Mouse (Mus musculus): ENCODE measurements around the gene Tcf21. TPM values are rescaled to one million over a fixed set of nuclear protein-coding genes. Genes with fewer than 3 reads are reported as not detected.

The Tcf21 gene
- polyA plus RNA-seq, 1 experiment from 2014 or later = 383 TPM

GRCm38 (mm10) chr10:22811921-22812320 is 8.1 kb downstream of the Tcf21 start:
- Histone ChIP-seq H3K4me2 (ENCODE audit: low read depth, low read length) (no peak overlapping the region), H3K4me3 (ENCODE audit: low read length) (no peak overlapping the region), H3K36me3 (ENCODE audit: control insufficient read depth, insufficient read depth, low read length) (no peaks in the 10 kb centered on the region), H3K27ac (ENCODE audit: low read length) (no peak overlapping the region), H3K9ac (ENCODE audit: low read length) (no peak overlapping the region), H3K9me3 (ENCODE audit: control insufficient read depth, low read length) (no peaks in the 10 kb centered on the region), H3K4me1 (replicated peaks; ENCODE audit: control insufficient read depth, insufficient read depth, low read length) (peaks cover 9% of the 10 kb centered on the region; the same call in 1 of the 2 replicates), H3K27me3 (ENCODE audit: control insufficient read depth, insufficient read depth, low read depth, low read length) (peaks cover 15% of the 10 kb centered on the region)
- no peak for ATAC-seq (ENCODE audit: low read depth)
- WGBS = 41% methylated on average over 12 of the region's 12 CpGs

GRCm38 (mm10) chr10:22782684-22783083 is 37.3 kb downstream of the Tcf21 start:
- H3K27ac ChIP-seq (ENCODE audit: low read length) = no peak overlapping the region

GRCm38 (mm10) chr10:22781466-22781865 is 38.5 kb downstream of the Tcf21 start:
- no peaks in the 10 kb centered on the region for H3K36me3 ChIP-seq (ENCODE audit: control insufficient read depth, insufficient read depth, low read length)
- 35% methylated on average over 4 of the region's 4 CpGs for WGBS
- H3K9me3 ChIP-seq (ENCODE audit: control insufficient read depth, low read length) = no peaks in the 10 kb centered on the region
- H3K9ac ChIP-seq (ENCODE audit: low read length) = no peak overlapping the region
- no peak overlapping the region for H3K27ac ChIP-seq (ENCODE audit: low read length)
- H3K4me3 ChIP-seq (ENCODE audit: low read length) = no peak overlapping the region
- no peak for ATAC-seq (ENCODE audit: low read depth)
- H3K4me2 ChIP-seq (ENCODE audit: low read depth, low read length) = no peak overlapping the region
- no peaks in the 10 kb centered on the region for H3K4me1 ChIP-seq (replicated peaks; ENCODE audit: control insufficient read depth, insufficient read depth, low read length)
- H3K27me3 ChIP-seq (ENCODE audit: control insufficient read depth, insufficient read depth, low read depth, low read length) = no peaks in the 10 kb centered on the region

More at GRCm38 (mm10) chr10:22782684-22783083, 37.3 kb downstream of the Tcf21 start:
- Histone ChIP-seq H3K27me3 (ENCODE audit: control insufficient read depth, insufficient read depth, low read depth, low read length) (no peaks in the 10 kb centered on the region), H3K36me3 (ENCODE audit: control insufficient read depth, insufficient read depth, low read length) (no peaks in the 10 kb centered on the region), H3K9me3 (ENCODE audit: control insufficient read depth, low read length) (no peaks in the 10 kb centered on the region), H3K4me3 (ENCODE audit: low read length) (no peak overlapping the region), H3K9ac (ENCODE audit: low read length) (no peak overlapping the region), H3K4me1 (replicated peaks; ENCODE audit: control insufficient read depth, insufficient read depth, low read length) (no peaks in the 10 kb centered on the region), H3K4me2 (ENCODE audit: low read depth, low read length) (no peak overlapping the region)
- 48% methylated on average over 3 of the region's 3 CpGs for WGBS
- ATAC-seq (ENCODE audit: low read depth) = no peak

- no peak overlapping the region for H3K27ac ChIP-seq (ENCODE audit: low read length)
- H3K9ac ChIP-seq (ENCODE audit: low read length) = no peak overlapping the region
- H3K36me3 ChIP-seq (ENCODE audit: control insufficient read depth, insufficient read depth, low read length) = no peaks in the 10 kb centered on the region
- WGBS = 4% methylated on average over 5 of the region's 5 CpGs
- no peaks in the 10 kb centered on the region for H3K27me3 ChIP-seq (ENCODE audit: control insufficient read depth, insufficient read depth, low read depth, low read length)
- no peak overlapping the region for H3K4me3 ChIP-seq (ENCODE audit: low read length)
- no peaks in the 10 kb centered on the region for H3K4me1 ChIP-seq (replicated peaks; ENCODE audit: control insufficient read depth, insufficient read depth, low read length)
- peak; percentile 80 for ATAC-seq (ENCODE audit: low read depth)
- H3K9me3 ChIP-seq (ENCODE audit: control insufficient read depth, low read length) = no peaks in the 10 kb centered on the region
- H3K4me2 ChIP-seq (ENCODE audit: low read depth, low read length) = no peak overlapping the region
Measured at GRCm38 (mm10) chr10:22777939-22778338, 42.0 kb downstream of the Tcf21 start.

- H3K27me3 ChIP-seq (ENCODE audit: control insufficient read depth, insufficient read depth, low read depth, low read length) = no peaks in the 10 kb centered on the region
- peak; percentile 42; the same call in 1 of the 2 replicates for ATAC-seq (ENCODE audit: low read depth)
Measured at GRCm38 (mm10) chr10:22776007-22776698, 43.8 kb downstream of the Tcf21 start.

GRCm38 (mm10) chr10:22775456-22775855 is 44.5 kb downstream of the Tcf21 start:
- no peaks in the 10 kb centered on the region for H3K9me3 ChIP-seq (ENCODE audit: control insufficient read depth, low read length)
- H3K27me3 ChIP-seq (ENCODE audit: control insufficient read depth, insufficient read depth, low read depth, low read length) = no peaks in the 10 kb centered on the region
- no peaks in the 10 kb centered on the region for H3K36me3 ChIP-seq (ENCODE audit: control insufficient read depth, insufficient read depth, low read length)
- no peak overlapping the region for H3K9ac ChIP-seq (ENCODE audit: low read length)
- WGBS = 79% methylated on average over 2 of the region's 2 CpGs
- no peak overlapping the region for H3K4me2 ChIP-seq (ENCODE audit: low read depth, low read length)
- no peak overlapping the region for H3K27ac ChIP-seq (ENCODE audit: low read length)
- no peak for ATAC-seq (ENCODE audit: low read depth)
- no peak overlapping the region for H3K4me3 ChIP-seq (ENCODE audit: low read length)
- H3K4me1 ChIP-seq (replicated peaks; ENCODE audit: control insufficient read depth, insufficient read depth, low read length) = no peaks in the 10 kb centered on the region

More at GRCm38 (mm10) chr10:22776007-22776698, 43.8 kb downstream of the Tcf21 start:
- Histone ChIP-seq H3K36me3 (ENCODE audit: control insufficient read depth, insufficient read depth, low read length) (no peaks in the 10 kb centered on the region), H3K4me1 (replicated peaks; ENCODE audit: control insufficient read depth, insufficient read depth, low read length) (no peaks in the 10 kb centered on the region), H3K27ac (ENCODE audit: low read length) (no peak overlapping the region), H3K9ac (ENCODE audit: low read length) (no peak overlapping the region), H3K4me2 (ENCODE audit: low read depth, low read length) (no peak overlapping the region), H3K4me3 (ENCODE audit: low read length) (no peak overlapping the region), H3K9me3 (ENCODE audit: control insufficient read depth, low read length) (no peaks in the 10 kb centered on the region)
- 12% methylated on average over 7 of the region's 7 CpGs for WGBS

- Histone ChIP-seq H3K27ac (ENCODE audit: low read length) (no peak overlapping the region), H3K27me3 (ENCODE audit: control insufficient read depth, insufficient read depth, low read depth, low read length) (no peaks in the 10 kb centered on the region), H3K4me2 (ENCODE audit: low read depth, low read length) (no peak overlapping the region), H3K36me3 (ENCODE audit: control insufficient read depth, insufficient read depth, low read length) (no peaks in the 10 kb centered on the region), H3K4me3 (ENCODE audit: low read length) (no peak overlapping the region), H3K9me3 (ENCODE audit: control insufficient read depth, low read length) (no peaks in the 10 kb centered on the region), H3K9ac (ENCODE audit: low read length) (no peak overlapping the region), H3K4me1 (replicated peaks; ENCODE audit: control insufficient read depth, insufficient read depth, low read length) (no peaks in the 10 kb centered on the region)
- ATAC-seq (ENCODE audit: low read depth) = no peak
- WGBS = 51% methylated on average over 3 of the region's 3 CpGs
Measured at GRCm38 (mm10) chr10:22774626-22775025, 45.3 kb downstream of the Tcf21 start.

Other genes with a start within 250 kb of the Tcf21 start
- gene Slc2a12, start 175.2 kb downstream of the Tcf21 start, polyA plus RNA-seq (2015; fragmentation: Nextera tagmentation; extraction: Ambion mirVana) = 1.5 and 2.0 TPM in 2 replicates
- 50.5 and 52.2 TPM in 2 replicates for gene Tbpl1, start 88.2 kb downstream of the Tcf21 start, polyA plus RNA-seq (2015; fragmentation: Nextera tagmentation; extraction: Ambion mirVana)

Measured in lung, embryonic 16.5 days (tissue).